Mouse (Mus musculus): ENCODE measurements at regions not wholly inside any gene's neighbourhood (a gene's known extent, or its start where the extent isn't known, plus 50 kb on each side); places are given as distances from the start of the nearest gene placed in this dataset.

GRCm38 (mm10) chr13:97490131-97490530 lies 249.2 kb downstream of the Enc1 start:
- TF ChIP-seq CTCF (IDR thresholded peaks at IDR 0.05; ENCODE audit: extremely low read depth, insufficient read depth, insufficient read length, insufficient replicate concordance) = no peak
- TF ChIP-seq POLR2A (IDR thresholded peaks at IDR 0.05; ENCODE audit: low read depth, low read length) = no peak
